ENCODE assay signal across 8 mouse cellular contexts in genomic region chr13:23562699-23563462, GRCm38 (mm10). TPM values are rescaled to one million over a fixed set of nuclear protein-coding genes. Genes with fewer than 3 reads are reported as not detected.
DNase-seq lines count a peak whose midpoint lies in the region; ATAC-seq and TF ChIP-seq lines count a peak whose summit lies in the region.

No protein-coding gene starts in this region.

- no peaks in the 10 kb centered on the region for H3K36me3 ChIP-seq in spleen, adult 2 months (ENCODE audit: control insufficient read depth, insufficient read depth, low read length)
- H3K36me3 ChIP-seq in embryonic facial prominence, embryonic 13.5 days, result no peaks in the 10 kb centered on the region
- no peaks in the 10 kb centered on the region for H3K36me3 ChIP-seq in hindbrain, embryonic 11.5 days (ENCODE audit: control insufficient read depth, insufficient read depth, low read length)
- no peaks in the 10 kb centered on the region for H3K36me3 ChIP-seq in liver, embryonic 14.5 days (replicated peaks; ENCODE audit: control insufficient read depth, insufficient read depth, low read depth)

- no peak for TF ChIP-seq EP300 in liver, embryonic 14.5 days (IDR thresholded peaks at IDR 0.05; ENCODE audit: low read depth)

- no peaks in the 10 kb centered on the region for H3K4me1 ChIP-seq in spleen, adult 2 months (ENCODE audit: control insufficient read depth, insufficient read depth, insufficient read length)
- 0 out of 2 replicates have a peak, but pooled peaks cover 5% of the 10 kb centered on the region for H3K4me1 ChIP-seq in embryonic facial prominence, embryonic 13.5 days
- no peaks in the 10 kb centered on the region for H3K4me1 ChIP-seq in hindbrain, embryonic 11.5 days (replicated peaks; ENCODE audit: control insufficient read depth, insufficient read depth, low read length)
- H3K4me1 ChIP-seq in liver, embryonic 14.5 days (replicated peaks; ENCODE audit: control insufficient read depth in 2 of 2, insufficient read depth in 2 of 2, low read length in 1 of 2), result peaks cover 24 to 29% of the 10 kb centered on the region in 2 experiments

- no peak for TF ChIP-seq CTCF in spleen, adult 2 months (IDR thresholded peaks at IDR 0.05; ENCODE audit: extremely low read depth, insufficient read depth, insufficient read length, insufficient replicate concordance)
- peak; percentile 42; the same call in 1 of the 2 replicates for TF ChIP-seq CTCF in liver, embryonic 14.5 days (IDR thresholded peaks at IDR 0.05; ENCODE audit: low read depth)

- no peak for TF ChIP-seq POLR2A in spleen, adult 2 months (IDR thresholded peaks at IDR 0.05; ENCODE audit: low read depth, low read length)

- peak; percentile 49 to 90 for DNase-seq in adrenal gland, adult (ENCODE audit: inconsistent age in 2 of 2, low spot score in 1 of 2)
- no peak for DNase-seq in adrenal gland, postnatal 25 days
- no peak for DNase-seq in spleen, adult 2 months (ENCODE audit: low read depth in 1 of 2, low spot score in 2 of 2)
- DNase-seq in spleen, postnatal 14 days (ENCODE audit: low spot score in 2 of 2), result no peak
- peak; percentile 76 for DNase-seq in hindbrain, embryonic 11.5 days (ENCODE audit: low spot score)
- DNase-seq in liver, embryonic 14.5 days (ENCODE audit: low read depth in 3 of 3, low spot score in 3 of 3), result peak in 1 of 3 experiments; percentile 75
- peak; percentile 84 for DNase-seq in retina, embryonic 14.5 days (ENCODE audit: low spot score)

- no peaks in the 10 kb centered on the region for H3K9me3 ChIP-seq in embryonic facial prominence, embryonic 13.5 days
- H3K9me3 ChIP-seq in hindbrain, embryonic 11.5 days (ENCODE audit: control insufficient read depth, low read length), result no peaks in the 10 kb centered on the region
- no peaks in the 10 kb centered on the region for H3K9me3 ChIP-seq in liver, embryonic 14.5 days (ENCODE audit: control insufficient read depth, low read length)

- no peaks in the 10 kb centered on the region for H3K27me3 ChIP-seq in spleen, adult 2 months (ENCODE audit: control insufficient read depth, insufficient read depth, low read length)
- no peaks in the 10 kb centered on the region for H3K27me3 ChIP-seq in embryonic facial prominence, embryonic 13.5 days
- H3K27me3 ChIP-seq in hindbrain, embryonic 11.5 days (ENCODE audit: control insufficient read depth, insufficient read depth, low read length), result no peaks in the 10 kb centered on the region
- no peaks in the 10 kb centered on the region for H3K27me3 ChIP-seq in liver, embryonic 14.5 days (ENCODE audit: control insufficient read depth, insufficient read depth, low read length)

- peak overlapping the region; percentile 62 for H3K9ac ChIP-seq in embryonic facial prominence, embryonic 13.5 days
- peak overlapping the region; percentile 66 for H3K9ac ChIP-seq in hindbrain, embryonic 11.5 days (ENCODE audit: low read depth, low read length)
- peak overlapping the region; percentile 70 for H3K9ac ChIP-seq in liver, embryonic 14.5 days (replicated peaks)

- peak overlapping the region; percentile 51 for H3K4me3 ChIP-seq in spleen, adult 2 months (ENCODE audit: extremely low read depth, insufficient read depth, insufficient read length)
- peak overlapping the region; percentile 48 for H3K4me3 ChIP-seq in embryonic facial prominence, embryonic 13.5 days
- peak overlapping the region; percentile 31 for H3K4me3 ChIP-seq in hindbrain, embryonic 11.5 days (ENCODE audit: low read depth, low read length)
- peak overlapping the region; percentile 40 to 54 for H3K4me3 ChIP-seq in liver, embryonic 14.5 days (ENCODE audit: insufficient read depth in 1 of 2, low read depth in 2 of 2, low read length in 2 of 2)

- peak overlapping the region; percentile 68 for H3K4me2 ChIP-seq in embryonic facial prominence, embryonic 13.5 days
- H3K4me2 ChIP-seq in hindbrain, embryonic 11.5 days (replicated peaks; ENCODE audit: low read depth, low read length), result peak overlapping the region; percentile 58
- peak overlapping the region; percentile 69 for H3K4me2 ChIP-seq in liver, embryonic 14.5 days (ENCODE audit: low read depth)

- 5% methylated on average over 18 of the region's 18 CpGs for WGBS in spleen, adult 2 months
- WGBS in embryonic facial prominence, embryonic 13.5 days, result 4% methylated on average over 18 of the region's 18 CpGs
- 3% methylated on average over 18 of the region's 18 CpGs for WGBS in hindbrain, embryonic 11.5 days
- 2% methylated on average over 18 of the region's 18 CpGs for WGBS in liver, embryonic 14.5 days (ENCODE audit: insufficient replicate concordance)

- H3K27ac ChIP-seq in spleen, adult 2 months (ENCODE audit: insufficient read depth, low read length), result peak overlapping the region; percentile 86
- H3K27ac ChIP-seq in embryonic facial prominence, embryonic 13.5 days, result peak overlapping the region; percentile 98
- peak overlapping the region; percentile 95 for H3K27ac ChIP-seq in hindbrain, embryonic 11.5 days (ENCODE audit: low read depth, low read length)
- peak overlapping the region; percentile 92 for H3K27ac ChIP-seq in liver, embryonic 14.5 days

- ATAC-seq in embryonic facial prominence, embryonic 13.5 days (ENCODE audit: insufficient number of reproducible peaks, insufficient read depth, low FRiP score, low TSS enrichment, low read depth), result no peak
- ATAC-seq in hindbrain, embryonic 11.5 days (ENCODE audit: low FRiP score), result peak; percentile 53
- ATAC-seq in liver, embryonic 14.5 days (ENCODE audit: insufficient read depth), result peak; percentile 5; the same call in 1 of the 2 replicates

RNA-seq across cellular contexts. Expression of gene Hist1h3e, which starts 0.7 kb away (rescaled TPM):
- 66.8 and 86.4 TPM in 2 replicates for total RNA-seq in adrenal gland, postnatal 25 days (2021)
- 36.8 and 50.5 TPM in 2 replicates for polyA plus RNA-seq in spleen, adult 2 months (2012; rRNA removed)
- 5.8 and 8.7 TPM in 2 replicates for polyA plus RNA-seq in embryonic facial prominence, embryonic 13.5 days (2015; fragmentation: Nextera tagmentation; extraction: Ambion mirVana)
- 6.7 and 6.9 TPM in 2 replicates for polyA plus RNA-seq in hindbrain, embryonic 11.5 days (2014; fragmentation: Nextera tagmentation; extraction: Ambion mirVana)
- polyA plus RNA-seq in liver, embryonic 14.5 days (2012; rRNA removed), result 25.4 and 53.3 TPM in 2 replicates
- 3.9 and 5.1 TPM in 2 replicates for polyA plus RNA-seq in liver, embryonic 14.5 days (2014; fragmentation: Nextera tagmentation; extraction: Ambion mirVana)

RNA-seq across cellular contexts. Expression of gene Hist1h2ae, which starts 8.1 kb away (rescaled TPM):
- total RNA-seq in adrenal gland, postnatal 25 days (2021), result 14.5 and 15.5 TPM in 2 replicates
- polyA plus RNA-seq in spleen, adult 2 months (2012; rRNA removed), result 15.5 and 23.4 TPM in 2 replicates
- 108 and 115 TPM in 2 replicates for polyA plus RNA-seq in embryonic facial prominence, embryonic 13.5 days (2015; fragmentation: Nextera tagmentation; extraction: Ambion mirVana)
- polyA plus RNA-seq in hindbrain, embryonic 11.5 days (2014; fragmentation: Nextera tagmentation; extraction: Ambion mirVana), result 70.9 and 82.9 TPM in 2 replicates
- polyA plus RNA-seq in liver, embryonic 14.5 days (2012; rRNA removed), result 10.8 and 14.3 TPM in 2 replicates
- polyA plus RNA-seq in liver, embryonic 14.5 days (2014; fragmentation: Nextera tagmentation; extraction: Ambion mirVana), result 150 and 151 TPM in 2 replicates

RNA-seq across cellular contexts. Expression of gene Hist1h2bg, which starts 8.3 kb away (rescaled TPM):
- 106 and 130 TPM in 2 replicates for total RNA-seq in adrenal gland, postnatal 25 days (2021)
- polyA plus RNA-seq in spleen, adult 2 months (2012; rRNA removed), result 57.5 and 66.9 TPM in 2 replicates
- 7.5 and 10.6 TPM in 2 replicates for polyA plus RNA-seq in embryonic facial prominence, embryonic 13.5 days (2015; fragmentation: Nextera tagmentation; extraction: Ambion mirVana)
- polyA plus RNA-seq in hindbrain, embryonic 11.5 days (2014; fragmentation: Nextera tagmentation; extraction: Ambion mirVana), result 3.2 and 4.8 TPM in 2 replicates
- 42.1 and 55.9 TPM in 2 replicates for polyA plus RNA-seq in liver, embryonic 14.5 days (2012; rRNA removed)
- 6.9 and 10.2 TPM in 2 replicates for polyA plus RNA-seq in liver, embryonic 14.5 days (2014; fragmentation: Nextera tagmentation; extraction: Ambion mirVana)

RNA-seq across cellular contexts. Expression of gene Hist1h1d, which starts 9.8 kb away (rescaled TPM):
- 9.5 TPM in 2 replicates for total RNA-seq in adrenal gland, postnatal 25 days (2021)
- 0.30 and 0.39 TPM in 2 replicates for polyA plus RNA-seq in spleen, adult 2 months (2012; rRNA removed)
- polyA plus RNA-seq in embryonic facial prominence, embryonic 13.5 days (2015; fragmentation: Nextera tagmentation; extraction: Ambion mirVana), result 0.52 and 0.61 TPM in 2 replicates
- polyA plus RNA-seq in hindbrain, embryonic 11.5 days (2014; fragmentation: Nextera tagmentation; extraction: Ambion mirVana), result 0.56 and 0.57 TPM in 2 replicates
- polyA plus RNA-seq in liver, embryonic 14.5 days (2012; rRNA removed), result 0.54 and 0.70 TPM in 2 replicates
- 1.2 and 1.6 TPM in 2 replicates for polyA plus RNA-seq in liver, embryonic 14.5 days (2014; fragmentation: Nextera tagmentation; extraction: Ambion mirVana)

RNA-seq across cellular contexts. Expression of gene Hist1h2bf, which starts 11.1 kb away (rescaled TPM):
- total RNA-seq in adrenal gland, postnatal 25 days (2021), result 61.2 and 62.9 TPM in 2 replicates
- polyA plus RNA-seq in spleen, adult 2 months (2012; rRNA removed), result 26.2 and 28.3 TPM in 2 replicates
- polyA plus RNA-seq in embryonic facial prominence, embryonic 13.5 days (2015; fragmentation: Nextera tagmentation; extraction: Ambion mirVana), result 12.2 and 13.4 TPM in 2 replicates
- 1.5 and 3.7 TPM in 2 replicates for polyA plus RNA-seq in hindbrain, embryonic 11.5 days (2014; fragmentation: Nextera tagmentation; extraction: Ambion mirVana)
- polyA plus RNA-seq in liver, embryonic 14.5 days (2012; rRNA removed), result 15.9 and 35.2 TPM in 2 replicates
- 3.4 and 4.4 TPM in 2 replicates for polyA plus RNA-seq in liver, embryonic 14.5 days (2014; fragmentation: Nextera tagmentation; extraction: Ambion mirVana)

Comparison
In these comparisons a context has a peak if more than half of its experiments do, and no peak if none do; other contexts are left out.
1. DNase-seq: peak in adrenal gland, adult (2 of 2), hindbrain, embryonic 11.5 days (single experiment) and retina, embryonic 14.5 days (single experiment); none in adrenal gland, postnatal 25 days (single experiment), spleen, adult 2 months (0 of 2) and spleen, postnatal 14 days (0 of 2).
2. Peak in every context shown above with its lines, with median percentiles within 50 percentile points of each other: H3K27ac ChIP-seq, H3K4me3 ChIP-seq, H3K4me2 ChIP-seq and H3K9ac ChIP-seq.